Mouse (Mus musculus): ENCODE measurements around the gene Ube2d3.
"Not testable (repeated sequence)": the region's sequence is repeated elsewhere in the genome, so short reads cannot be mapped to it uniquely, and the experiment has no call there.

Gene Ube2d3

DNA sequence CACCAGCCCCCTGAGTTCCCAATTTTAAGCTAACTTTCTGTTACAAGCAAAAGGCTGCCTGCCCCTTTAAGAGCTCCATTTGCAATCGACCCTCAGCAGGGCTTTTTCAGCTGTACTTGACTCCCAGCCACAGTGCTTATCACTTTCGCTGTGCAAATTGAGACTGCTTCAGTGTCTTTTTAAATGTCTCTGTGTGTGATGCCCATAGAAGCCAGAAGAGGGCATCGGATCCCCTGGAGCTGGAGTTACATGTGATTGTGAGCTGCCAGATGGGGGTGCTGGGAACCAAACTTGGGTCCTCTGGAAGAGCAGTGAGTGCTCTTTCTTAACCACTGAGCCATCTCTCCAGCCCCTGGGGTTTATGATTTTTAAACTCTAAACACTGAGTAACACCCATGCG is 60.0 kb downstream of the Ube2d3 start:
- not testable (repeated sequence) for DNase-seq

- DNase-seq: no peak
Observed at GRCm38 (mm10) chr3:135498891-135499290, 60.9 kb downstream of the Ube2d3 start.

DNA sequence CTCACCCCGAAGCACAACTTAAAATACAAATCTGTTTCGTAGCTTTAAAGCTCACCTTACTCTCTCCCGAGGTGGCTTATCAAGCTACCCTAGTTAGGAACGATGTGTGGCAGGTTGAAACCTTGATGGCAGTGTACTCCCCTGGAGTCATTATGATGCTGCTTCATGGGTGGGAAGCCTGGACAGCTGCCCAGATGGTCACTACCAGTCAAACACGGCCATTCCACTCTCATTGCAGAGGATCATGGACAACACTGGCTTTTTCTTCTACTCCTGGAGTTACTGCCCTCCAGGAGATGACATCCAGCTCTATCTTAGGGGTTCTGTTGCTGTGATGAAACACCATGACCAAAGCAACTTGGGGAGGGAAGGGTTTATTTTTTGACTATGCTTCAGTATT is 65.2 kb downstream of the Ube2d3 start:
- DNase-seq: no peak

GRCm38 (mm10) chr3:135505369-135505909 is 67.5 kb downstream of the Ube2d3 start:
- DNase-seq: peak; percentile 83 to 85

DNA sequence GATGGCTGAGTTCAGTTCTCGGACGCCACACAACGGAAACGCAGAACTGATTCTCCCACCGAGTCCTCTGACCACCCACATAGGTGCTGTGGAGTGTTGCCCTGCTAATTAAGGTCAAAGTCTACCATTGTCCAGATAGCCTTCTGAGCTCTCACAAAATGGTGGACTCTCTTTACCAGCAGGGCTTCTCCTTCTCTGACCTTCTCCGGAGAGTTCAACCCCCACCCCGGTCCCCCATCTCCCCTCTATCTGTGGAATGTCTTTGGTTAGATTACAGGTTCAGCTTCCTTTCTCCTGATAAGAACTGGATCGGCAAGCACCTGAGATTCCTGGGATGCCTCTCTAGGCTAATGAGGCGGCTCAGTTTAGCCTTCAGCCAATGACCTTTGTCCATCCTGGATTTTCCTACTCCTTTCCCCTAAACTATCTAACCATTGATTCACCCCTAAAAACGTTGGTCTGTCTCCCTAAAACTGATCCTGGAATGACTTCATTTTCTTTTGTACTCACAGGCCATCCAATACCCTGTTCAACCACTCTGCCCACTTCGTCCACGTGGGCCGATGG is 68.0 kb downstream of the Ube2d3 start:
- no peak for DNase-seq

- DNase-seq: no peak
Observed at GRCm38 (mm10) chr3:135507506-135507905, 69.6 kb downstream of the Ube2d3 start.

DNA sequence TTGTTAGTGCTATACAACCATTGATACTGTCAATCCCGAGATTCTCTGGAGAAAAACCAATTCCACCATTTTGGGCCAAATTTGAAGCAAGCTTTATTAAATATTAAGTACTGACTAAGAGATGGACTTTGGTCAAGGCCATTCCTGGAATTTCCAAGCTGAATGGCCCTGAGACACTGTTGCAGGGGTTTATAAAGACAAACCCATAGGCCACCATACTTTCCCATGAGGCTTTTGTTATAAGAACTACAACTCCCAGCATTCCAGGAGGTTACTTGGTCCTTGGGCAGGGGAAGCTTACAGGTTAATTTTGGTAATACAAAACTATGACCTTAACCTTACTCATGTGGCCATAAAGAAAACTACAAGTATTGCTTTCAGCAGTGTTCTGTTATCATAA is 70.2 kb downstream of the Ube2d3 start:
- DNase-seq: no peak

DNA sequence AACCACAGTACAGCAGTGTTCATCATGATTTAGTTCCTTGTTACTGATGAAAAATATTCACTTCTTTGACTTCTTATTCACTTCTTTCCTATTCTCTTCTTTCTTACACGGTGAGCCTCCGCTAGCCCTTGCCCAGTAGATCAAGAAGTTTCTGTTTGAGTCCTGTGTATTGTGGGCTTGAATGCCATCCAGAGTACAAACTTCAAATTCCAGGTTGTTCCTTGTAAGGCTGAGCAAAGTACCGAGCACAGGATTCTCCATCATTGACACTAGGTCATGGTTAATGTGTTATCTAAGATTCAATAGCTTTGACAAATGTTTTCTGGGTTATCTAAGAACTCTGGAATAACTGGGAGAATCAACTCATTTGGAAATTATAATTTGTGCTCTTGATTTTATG is 72.4 kb downstream of the Ube2d3 start:
- no peak for DNase-seq

GRCm38 (mm10) chr3:135511683-135512082 is 73.7 kb downstream of the Ube2d3 start:
- DNase-seq: no peak

- no peak for DNase-seq
Observed at GRCm38 (mm10) chr3:135513270-135513669, 75.3 kb downstream of the Ube2d3 start.

GRCm38 (mm10) chr3:135513800-135514425 is 76.0 kb downstream of the Ube2d3 start:
- DNase-seq: no peak

DNA sequence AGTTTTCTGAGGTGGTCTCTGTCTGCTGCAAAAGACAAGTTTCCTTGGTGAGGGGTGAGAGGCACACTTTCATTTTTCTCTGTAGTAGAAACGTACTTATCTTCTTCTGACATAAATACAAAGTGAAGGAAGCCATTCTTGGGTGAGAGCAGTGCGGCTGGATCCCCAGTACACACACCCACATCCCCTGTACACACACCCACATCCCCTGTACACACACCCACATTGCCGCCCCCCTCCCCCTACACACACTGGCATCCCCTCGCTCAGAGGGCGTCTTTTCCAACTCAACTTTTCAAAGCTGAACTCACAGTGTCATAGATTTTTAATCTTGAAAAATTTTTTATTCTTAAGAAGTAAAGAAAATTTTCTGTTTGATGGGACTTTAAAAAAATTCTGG is 77.3 kb downstream of the Ube2d3 start:
- DNase-seq: no peak

GRCm38 (mm10) chr3:135516891-135517290 is 78.9 kb downstream of the Ube2d3 start:
- no peak for DNase-seq
